Mouse (Mus musculus) CD8-positive naive resting alpha-beta T cell, adult 57 days (primary cell): ENCODE results near the gene Akr1a1. TPM values are rescaled to one million over a fixed set of nuclear protein-coding genes. Genes with fewer than 3 reads are reported as not detected.

Experiments used
- total RNA-seq: library from RNA; stranded (reverse); gene quantifications from one replicate; pipeline ENCODE4 v1.2.4, GENCODE M21; 2023

Gene Akr1a1
- 191 TPM for total RNA-seq

GRCm38 (mm10) chr4:116650924-116651796 lies at the start of gene Akr1a1:
Gene Akr1a1, minus strand, starts transcription at chr4:116651680.

DNA sequence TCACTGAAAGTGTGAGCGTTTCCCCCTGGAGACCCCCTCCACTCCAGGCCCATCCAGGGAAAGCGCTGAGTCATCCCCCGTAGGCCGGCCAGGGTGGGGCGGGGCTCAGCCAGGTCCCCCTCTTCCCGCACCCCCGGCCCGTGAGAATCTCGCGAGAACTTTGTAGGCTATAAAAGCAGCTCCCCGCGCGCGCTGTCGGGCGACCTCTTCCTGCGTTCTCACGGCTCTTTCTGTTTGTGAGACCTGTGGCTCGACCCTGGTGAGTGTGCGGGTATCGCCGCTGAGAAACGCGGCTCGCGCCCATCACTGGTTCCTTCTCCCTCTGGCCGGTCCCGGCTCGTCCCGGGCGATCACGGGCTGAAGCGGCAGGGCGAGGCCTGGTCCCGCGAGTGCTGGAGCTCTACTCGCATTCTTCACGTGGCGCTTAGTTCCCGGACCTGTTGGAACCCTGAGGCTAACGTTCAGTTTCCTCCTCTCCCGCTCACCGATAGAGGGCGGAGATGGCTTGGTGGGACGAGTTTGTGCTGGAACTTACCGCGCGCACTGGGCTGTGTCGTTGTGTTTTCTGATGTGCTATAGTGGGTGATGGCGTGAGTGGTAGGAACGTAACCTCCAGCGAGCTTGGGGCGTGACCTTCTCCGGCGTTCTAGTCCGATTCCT lies 34.1 kb upstream of the Akr1a1 start, which contains the start of gene Prdx1:
Gene Prdx1, plus strand, starts transcription at position 143 of the 660 bp plus-strand sequence.

GRCm38 (mm10) chr4:116627722-116628662 lies 23.5 kb downstream of the Akr1a1 start, which contains the start of gene Nasp:
Gene Nasp, minus strand, starts transcription at chr4:116627941.

GRCm38 (mm10) chr4:116596379-116596778 lies 55.1 kb downstream of the Akr1a1 start, which contains the start of gene Ccdc17:
Gene Ccdc17, plus strand, starts transcription at chr4:116596654.

Other genes starting within 250 kb of the Akr1a1 start
- 22.0 TPM for gene Mast2, start 187.5 kb downstream of the Akr1a1 start, total RNA-seq
- 12.8 TPM for gene Ipp, start 144.1 kb downstream of the Akr1a1 start, total RNA-seq
- 11.1 TPM for gene Tmem69, start 95.7 kb downstream of the Akr1a1 start, total RNA-seq
- gene Gpbp1l1, start 94.0 kb downstream of the Akr1a1 start, total RNA-seq: 118 TPM
- 12.2 TPM for gene Ccdc17, start 55.0 kb downstream of the Akr1a1 start, total RNA-seq
- 91.3 TPM for gene Nasp, start 23.7 kb downstream of the Akr1a1 start, total RNA-seq
- 162 TPM for gene Prdx1, start 33.9 kb upstream of the Akr1a1 start, total RNA-seq
- 4.8 TPM for gene Mmachc, start 56.7 kb upstream of the Akr1a1 start, total RNA-seq
- 15.5 TPM for gene Ccdc163, start 56.8 kb upstream of the Akr1a1 start, total RNA-seq
- gene Tesk2, start 69.3 kb upstream of the Akr1a1 start, total RNA-seq: 7.7 TPM
- 53.9 TPM for gene Toe1, start 156.0 kb upstream of the Akr1a1 start, total RNA-seq
- 14.4 TPM for gene Mutyh, start 156.0 kb upstream of the Akr1a1 start, total RNA-seq
- not detected for gene Hpdl, start 170.0 kb upstream of the Akr1a1 start, total RNA-seq
- 0.12 TPM for gene Zswim5, start 225.7 kb upstream of the Akr1a1 start, total RNA-seq